In the genomic region with DNA sequence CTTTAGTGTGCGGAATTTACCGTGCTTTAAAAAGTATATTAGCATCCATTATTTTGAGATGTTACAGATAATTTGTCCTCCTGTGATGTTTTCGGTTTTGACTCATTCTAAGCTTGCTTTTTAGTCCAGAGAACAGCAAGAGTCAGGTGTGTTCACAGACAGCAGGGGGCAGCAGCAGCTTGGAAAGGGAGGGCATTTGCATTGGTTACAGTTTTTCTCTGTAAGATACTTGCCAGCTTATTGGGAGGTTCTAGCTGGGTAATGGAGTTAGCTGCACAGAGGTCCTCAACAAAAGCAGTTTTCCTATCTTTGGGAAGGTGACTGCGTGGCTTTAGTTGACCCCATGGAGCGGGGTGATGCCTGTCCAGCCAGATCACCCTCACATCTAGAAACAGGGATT, we compare ENCODE assay signal across 9 mouse cellular contexts. TPM values are rescaled to one million over a fixed set of nuclear protein-coding genes. Genes with fewer than 3 reads are reported as not detected.
DNase-seq lines count a peak whose midpoint lies in the region; ATAC-seq and TF ChIP-seq lines count a peak whose summit lies in the region.
"Had no signal": no experiment of that assay in that cellular context is flagged by ENCODE, and none has a peak within 500 bp of the region (broad histone marks: within the 10 kb centered on the region; RNA-seq: fewer than 3 reads in every experiment).

No protein-coding gene starts in this region.

- no peak for ATAC-seq in intestine, embryonic 14.5 days (replicated peaks; ENCODE audit: low FRiP score, low TSS enrichment, low read depth)
- no peak for ATAC-seq in intestine, embryonic 16.5 days
- ATAC-seq in common myeloid progenitor, adult 5-6 weeks (replicated peaks; ENCODE audit: low read depth, poor library complexity, severe bottlenecking) = peak; percentile 76; the same call in 1 of the 2 replicates
- ATAC-seq in midbrain, embryonic 15.5 days (replicated peaks) = peak; percentile 58; the same call in 1 of the 2 replicates

- 87% methylated on average over 5 of the region's 5 CpGs for WGBS in intestine, embryonic 14.5 days
- 89% methylated on average over 5 of the region's 5 CpGs for WGBS in intestine, embryonic 16.5 days
- WGBS in midbrain, embryonic 15.5 days = 90% methylated on average over 5 of the region's 5 CpGs

- intact Hi-C loops in heart, postnatal 36 days (cut with DNase I) = loop anchor here (1.0 kb wide), 1 partner anchor 257 kb away; no protein-coding TSS in a partner anchor
- intact Hi-C loops in left cerebral cortex, adult 2 months (cut with DNase I) = loop anchor here (1.0 to 5.0 kb wide), 3 partner anchors 185 to 275 kb away; no protein-coding TSS in a partner anchor

- H3K27me3 ChIP-seq in intestine, embryonic 14.5 days (replicated peaks; ENCODE audit: control insufficient read depth, insufficient read depth, low read length) = no peaks in the 10 kb centered on the region
- no peaks in the 10 kb centered on the region for H3K27me3 ChIP-seq in intestine, embryonic 16.5 days (replicated peaks; ENCODE audit: control insufficient read depth, insufficient read depth, low read length)
- H3K27me3 ChIP-seq in midbrain, embryonic 15.5 days (replicated peaks) = no peaks in the 10 kb centered on the region

- peaks cover 72% of the 10 kb centered on the region for H3K36me3 ChIP-seq in intestine, embryonic 14.5 days (ENCODE audit: control insufficient read depth, insufficient read depth, low read length)
- peaks cover 11% of the 10 kb centered on the region; the same call in 1 of the 2 replicates for H3K36me3 ChIP-seq in intestine, embryonic 16.5 days (ENCODE audit: control insufficient read depth, insufficient read depth, low read length)
- H3K36me3 ChIP-seq in midbrain, embryonic 15.5 days (replicated peaks) = peaks cover 11% of the 10 kb centered on the region; the same call in 1 of the 2 replicates

- no peak overlapping the region for H3K9ac ChIP-seq in intestine, embryonic 14.5 days (ENCODE audit: low read length)
- H3K9ac ChIP-seq in intestine, embryonic 16.5 days (ENCODE audit: low read depth, low read length) = no peak overlapping the region
- H3K9ac ChIP-seq in midbrain, embryonic 15.5 days = no peak overlapping the region

- H3K9me3 ChIP-seq in intestine, embryonic 14.5 days (ENCODE audit: control insufficient read depth, low read length) = no peaks in the 10 kb centered on the region
- no peaks in the 10 kb centered on the region for H3K9me3 ChIP-seq in intestine, embryonic 16.5 days (ENCODE audit: control insufficient read depth, low read length)
- H3K9me3 ChIP-seq in midbrain, embryonic 15.5 days = no peaks in the 10 kb centered on the region

- H3K4me2 ChIP-seq in intestine, embryonic 14.5 days (ENCODE audit: low read length) = no peak overlapping the region
- no peak overlapping the region for H3K4me2 ChIP-seq in intestine, embryonic 16.5 days (ENCODE audit: low read depth, low read length)
- H3K4me2 ChIP-seq in midbrain, embryonic 15.5 days = no peak overlapping the region

- no peak overlapping the region for H3K27ac ChIP-seq in intestine, embryonic 14.5 days (ENCODE audit: low read depth)
- no peak overlapping the region for H3K27ac ChIP-seq in intestine, embryonic 16.5 days (ENCODE audit: low read length)
- H3K27ac ChIP-seq in left cerebral cortex, adult 2 months = no peak overlapping the region
- no peak overlapping the region for H3K27ac ChIP-seq in midbrain, embryonic 15.5 days
- H3K27ac ChIP-seq: macrophage had no signal

- peak; percentile 81 for TF ChIP-seq CTCF in left cerebral cortex, adult 2 months (IDR thresholded peaks at IDR 0.05)

- DNase-seq in intestine, embryonic 14.5 days (ENCODE audit: low spot score) = peak; percentile 82
- peak; percentile 79 for DNase-seq in R1 (ENCODE audit: low read depth, low spot score)
- peak; percentile 51 to 66 for DNase-seq in heart, postnatal 36 days
- DNase-seq in left cerebral cortex, adult 2 months (ENCODE audit: extremely low spot score in 1 of 2, low spot score in 2 of 2) = peak; percentile 54 to 74
- peak; percentile 59 for DNase-seq in thymus, postnatal 14 days

- no peaks in the 10 kb centered on the region for H3K4me1 ChIP-seq in intestine, embryonic 14.5 days (replicated peaks; ENCODE audit: control insufficient read depth, insufficient read depth, low read length)
- H3K4me1 ChIP-seq in intestine, embryonic 16.5 days (ENCODE audit: control insufficient read depth, insufficient read depth, low read length) = no peaks in the 10 kb centered on the region
- no peaks in the 10 kb centered on the region for H3K4me1 ChIP-seq in midbrain, embryonic 15.5 days

- H3K4me3 ChIP-seq in intestine, embryonic 14.5 days (ENCODE audit: low read depth, low read length) = no peak overlapping the region
- H3K4me3 ChIP-seq in intestine, embryonic 16.5 days (ENCODE audit: low read length) = no peak overlapping the region
- no peak overlapping the region for H3K4me3 ChIP-seq in left cerebral cortex, adult 2 months
- no peak overlapping the region for H3K4me3 ChIP-seq in midbrain, embryonic 15.5 days

RNA-seq across cellular contexts. Expression of a gene that starts 19.8 kb away (rescaled TPM):
- polyA plus RNA-seq in intestine, embryonic 14.5 days (2014; fragmentation: Nextera tagmentation; extraction: Ambion mirVana) = 57.9 and 64.1 TPM in 2 replicates
- polyA plus RNA-seq in intestine, embryonic 16.5 days (2015; fragmentation: Nextera tagmentation; extraction: Ambion mirVana) = 55.0 and 59.5 TPM in 2 replicates
- total RNA-seq in common myeloid progenitor, adult 5-6 weeks (2017) = 124 and 131 TPM in 2 replicates
- 10 to 100 TPM; 12.8 to 17.1 TPM for total RNA-seq in heart, postnatal 36 days (2021)
- total RNA-seq in left cerebral cortex, adult 2 months (2021) = 10 to 100 TPM; 29.9 to 40.3 TPM
- 61.4 and 67.3 TPM in 2 replicates for polyA plus RNA-seq in midbrain, embryonic 15.5 days (2015; fragmentation: Nextera tagmentation; extraction: Ambion mirVana)

RNA-seq across cellular contexts. Expression of a gene that starts 56.2 kb away (rescaled TPM):
- 792 and 803 TPM in 2 replicates for polyA plus RNA-seq in intestine, embryonic 14.5 days (2014; fragmentation: Nextera tagmentation; extraction: Ambion mirVana)
- 1,152 and 1,162 TPM in 2 replicates for polyA plus RNA-seq in intestine, embryonic 16.5 days (2015; fragmentation: Nextera tagmentation; extraction: Ambion mirVana)
- total RNA-seq in common myeloid progenitor, adult 5-6 weeks (2017) = not detected in 2 replicates
- total RNA-seq in heart, postnatal 36 days (2021) = not detected
- under 1 TPM in 1 of 2 experiments, not detected in 1; 0.20 TPM for total RNA-seq in left cerebral cortex, adult 2 months (2021)
- 3.0 TPM in 2 replicates for polyA plus RNA-seq in midbrain, embryonic 15.5 days (2015; fragmentation: Nextera tagmentation; extraction: Ambion mirVana)
- polyA plus RNA-seq: macrophage had no signal

Comparison
In these comparisons a context has a peak if more than half of its experiments do, and no peak if none do; other contexts are left out.
1. ATAC-seq: peak in common myeloid progenitor, adult 5-6 weeks (single experiment) and midbrain, embryonic 15.5 days (single experiment); none in intestine, embryonic 14.5 days (single experiment) and intestine, embryonic 16.5 days (single experiment).
2. Peak in every context shown above with its lines, with median percentiles within 50 percentile points of each other: DNase-seq.